Mouse (Mus musculus): ENCODE results near the gene Ctdsp1.
A peak's percentile ranks its signal among the peaks of the same experiment; 100 is the strongest.

Ctdsp1 gene

DNA sequence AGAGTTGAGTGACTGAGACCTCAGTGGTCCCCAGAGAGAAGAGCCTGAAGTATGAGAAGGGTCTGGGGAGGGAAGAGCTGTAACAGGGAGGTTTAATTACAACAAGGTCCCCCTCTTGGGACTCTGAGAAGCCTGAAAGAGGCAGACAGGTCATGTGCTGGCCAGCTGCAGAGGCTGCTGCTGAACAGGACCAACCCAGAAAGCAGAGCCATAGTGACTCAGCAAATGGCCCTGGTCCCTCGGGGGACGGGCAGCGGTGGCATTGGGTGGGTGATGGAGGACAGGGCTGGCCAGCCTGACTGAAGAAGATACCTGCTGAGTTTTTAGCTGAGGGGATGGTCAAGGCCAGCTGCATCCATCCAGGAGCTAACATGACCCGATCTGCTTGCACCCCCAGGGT, 14.9 kb upstream of the Ctdsp1 start:
- no peak for DNase-seq (ENCODE audit: low spot score in 2 of 2)

DNA sequence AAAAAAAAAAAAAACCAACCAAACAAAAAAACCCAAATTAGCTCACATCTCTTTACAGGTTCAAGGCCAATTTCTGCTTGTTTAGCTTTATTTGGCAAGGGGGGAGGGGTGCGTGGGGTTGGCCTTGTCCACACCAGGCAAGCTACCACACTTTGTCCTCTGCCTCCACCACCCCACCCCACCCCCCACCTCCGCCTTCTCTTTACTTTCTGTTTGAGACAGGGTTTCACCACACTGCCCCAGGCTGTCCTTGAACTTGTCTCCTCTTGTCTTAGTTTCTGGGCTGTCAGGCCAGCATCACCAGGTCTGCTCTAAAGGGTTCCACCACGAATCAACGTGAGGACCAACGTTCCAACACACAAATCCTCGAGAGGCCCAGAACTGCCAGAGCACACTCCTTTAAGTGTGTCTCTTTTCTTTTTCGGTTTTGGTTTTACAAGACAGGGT, 12.2 kb upstream of the Ctdsp1 start:
- no peak for DNase-seq (ENCODE audit: low spot score in 2 of 2)

DNA sequence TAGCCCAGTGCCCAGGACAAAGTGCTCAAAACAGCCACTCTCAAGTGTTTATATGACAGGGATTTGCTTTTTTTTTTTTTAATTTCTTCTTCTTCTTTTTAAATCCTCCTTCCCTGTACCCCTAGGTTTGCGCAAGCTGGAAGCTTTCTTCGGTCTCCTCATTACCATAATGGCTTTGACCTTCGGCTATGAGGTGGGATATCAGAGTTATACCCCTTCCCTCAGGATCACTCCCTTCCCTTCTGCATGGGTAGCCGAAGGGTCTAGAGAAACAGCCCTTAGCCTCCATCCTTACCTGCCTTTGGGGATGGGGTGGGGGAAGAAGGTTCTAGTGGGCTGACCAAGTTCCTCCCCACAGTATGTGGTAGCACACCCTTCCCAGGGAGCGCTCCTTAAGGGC, 10.8 kb upstream of the Ctdsp1 start:
- DNase-seq (ENCODE audit: low spot score in 2 of 2) = no peak

DNA sequence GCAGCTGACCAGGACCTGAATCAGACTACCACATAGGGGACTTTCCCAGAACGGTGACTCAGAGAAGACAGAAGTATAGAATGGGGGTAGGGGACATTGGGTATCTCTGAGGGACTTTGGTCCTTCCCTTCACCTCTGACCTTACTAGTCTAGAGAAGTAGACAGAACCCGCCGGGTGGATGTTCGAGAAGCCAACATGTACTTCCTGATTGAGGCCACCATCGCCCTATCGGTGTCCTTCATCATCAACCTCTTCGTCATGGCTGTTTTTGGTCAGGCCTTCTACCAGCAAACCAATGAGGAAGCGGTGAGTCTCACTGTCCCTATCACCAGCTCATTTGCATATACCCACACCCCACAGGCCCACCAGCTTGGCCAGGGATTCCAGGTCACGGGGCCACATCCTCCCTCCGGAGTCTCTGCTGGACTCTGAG, 9.7 kb upstream of the Ctdsp1 start:
- peak; percentile 34 to 58 for DNase-seq (ENCODE audit: low spot score in 2 of 2)

DNA sequence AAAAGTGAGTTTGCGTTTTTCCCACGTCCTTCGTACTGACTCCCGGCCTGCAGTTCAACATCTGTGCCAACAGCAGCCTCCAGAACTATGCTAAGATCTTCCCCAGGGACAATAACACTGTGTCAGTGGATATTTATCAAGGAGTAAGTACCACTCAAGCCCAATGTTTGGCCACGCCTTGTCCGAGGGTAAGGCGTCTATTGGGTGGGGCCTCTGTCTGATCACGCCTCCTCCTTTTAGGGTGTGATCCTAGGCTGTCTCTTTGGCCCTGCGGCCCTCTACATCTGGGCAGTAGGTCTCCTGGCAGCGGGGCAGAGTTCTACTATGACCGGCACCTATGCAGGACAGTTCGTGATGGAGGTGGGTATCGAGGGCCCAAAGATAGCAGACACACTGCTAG, 7.9 kb upstream of the Ctdsp1 start:
- no peak for DNase-seq (ENCODE audit: low spot score in 2 of 2)

DNA sequence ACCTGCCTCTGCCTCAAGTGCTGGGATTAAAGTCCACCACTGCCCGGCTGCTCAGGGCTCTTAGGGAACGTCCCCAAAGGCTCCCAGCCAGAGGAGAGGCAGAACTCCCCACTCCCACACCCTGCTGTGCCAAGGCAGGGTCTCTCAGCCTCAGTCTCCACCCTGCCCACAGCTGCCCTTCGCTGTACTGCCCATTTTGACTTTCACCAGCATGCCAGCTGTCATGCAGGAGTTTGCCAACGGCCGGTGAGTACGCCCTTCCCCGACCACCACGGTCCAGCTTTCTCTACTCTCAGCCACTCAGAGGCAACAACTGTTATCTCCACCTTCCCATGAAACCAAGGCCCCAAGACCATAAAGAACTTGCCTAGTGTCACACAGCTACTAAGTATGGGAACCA, 6.8 kb upstream of the Ctdsp1 start:
- DNase-seq (ENCODE audit: low spot score in 2 of 2) = no peak

DNA sequence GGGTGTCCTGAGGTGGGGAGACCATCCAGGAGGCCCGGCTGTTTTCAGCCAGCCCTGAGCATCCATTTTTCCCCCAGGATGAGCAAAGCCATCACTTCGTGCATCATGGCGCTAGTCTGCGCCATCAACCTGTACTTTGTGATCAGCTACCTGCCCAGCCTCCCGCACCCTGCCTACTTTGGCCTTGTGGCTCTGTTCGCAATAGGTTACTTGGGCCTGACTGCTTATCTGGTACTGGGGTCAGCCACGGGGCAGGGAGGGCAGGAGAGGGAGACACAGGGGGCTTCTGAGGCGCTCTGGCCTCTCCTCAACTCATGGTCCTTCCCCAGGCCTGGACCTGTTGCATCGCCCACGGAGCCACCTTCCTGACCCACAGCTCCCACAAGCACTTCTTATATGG, 6.2 kb upstream of the Ctdsp1 start:
- DNase-seq (ENCODE audit: low spot score in 2 of 2) = no peak

DNA sequence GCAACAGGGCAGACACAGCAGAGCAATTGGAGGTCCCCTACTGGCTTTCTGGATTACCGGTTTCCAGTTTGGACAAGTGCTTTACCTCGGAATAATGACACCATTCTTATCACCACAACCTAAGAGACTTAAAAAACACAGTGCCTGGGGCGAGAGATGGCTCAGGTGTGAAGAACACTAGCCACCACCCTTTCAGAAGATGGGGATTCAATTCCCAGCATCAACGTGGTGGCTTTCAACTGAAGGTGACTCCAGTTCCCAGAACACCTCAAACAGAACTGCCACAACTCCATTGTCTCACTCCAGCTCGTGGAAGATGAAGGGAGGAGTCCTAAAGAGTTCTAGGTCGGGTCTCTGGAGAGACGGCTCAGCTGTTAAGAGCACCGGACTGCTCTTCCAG, 5.8 kb upstream of the Ctdsp1 start:
- DNase-seq (ENCODE audit: low spot score in 2 of 2) = no peak

DNA sequence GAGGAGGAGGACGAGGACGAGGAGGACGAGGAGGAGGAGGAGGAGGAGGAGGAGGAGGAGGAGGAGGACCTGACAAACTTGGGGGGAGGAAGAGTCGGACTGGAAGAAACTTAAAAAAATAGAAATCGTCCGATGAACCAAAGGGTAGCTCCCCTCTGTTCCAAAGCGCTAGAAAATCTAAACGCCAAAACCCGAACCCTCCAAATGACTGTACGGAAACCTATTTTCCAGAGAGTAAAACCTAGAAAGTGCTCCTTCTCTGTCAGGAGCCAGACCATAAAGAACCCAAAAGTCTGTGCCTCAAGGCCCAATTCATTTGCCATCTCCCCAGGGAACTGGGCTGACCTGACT, 5.0 kb upstream of the Ctdsp1 start:
- DNase-seq (ENCODE audit: low spot score in 2 of 2) = no peak

DNA sequence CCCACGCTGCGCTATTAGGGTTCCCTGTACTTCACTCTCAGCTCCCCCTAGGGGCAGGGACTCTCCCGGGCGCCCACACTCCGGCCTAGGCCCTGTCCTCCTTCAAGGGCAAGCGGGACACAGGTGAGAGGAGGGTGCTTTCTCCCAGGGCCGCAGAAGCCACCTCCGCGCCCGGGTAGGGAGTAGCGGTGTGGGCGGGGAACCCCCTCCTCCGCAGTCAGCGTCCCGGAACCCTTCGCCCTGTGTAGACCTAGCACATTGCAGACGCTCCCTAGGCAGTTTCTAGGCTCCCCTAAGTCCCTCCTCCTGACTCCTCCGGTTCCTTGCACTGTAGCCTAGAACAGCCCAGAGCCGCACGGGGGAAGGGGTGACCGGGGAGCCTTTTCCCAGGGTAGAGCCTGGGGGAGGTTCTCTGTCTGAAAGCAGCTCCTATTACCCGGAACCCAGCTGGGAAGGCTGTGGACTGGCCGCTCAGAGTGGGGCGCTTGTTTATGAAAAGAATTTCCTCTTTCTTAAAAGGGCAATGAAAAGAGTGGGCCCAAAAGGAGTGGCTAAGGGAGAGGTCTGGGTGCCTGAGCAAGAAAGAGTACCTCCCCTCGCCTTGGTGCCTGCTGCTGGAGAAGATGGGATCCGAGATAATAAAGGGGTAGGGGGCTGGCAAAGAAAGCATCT, 4.5 kb upstream of the Ctdsp1 start:
- DNase-seq (ENCODE audit: low spot score in 2 of 2) = peak; percentile 96

DNA sequence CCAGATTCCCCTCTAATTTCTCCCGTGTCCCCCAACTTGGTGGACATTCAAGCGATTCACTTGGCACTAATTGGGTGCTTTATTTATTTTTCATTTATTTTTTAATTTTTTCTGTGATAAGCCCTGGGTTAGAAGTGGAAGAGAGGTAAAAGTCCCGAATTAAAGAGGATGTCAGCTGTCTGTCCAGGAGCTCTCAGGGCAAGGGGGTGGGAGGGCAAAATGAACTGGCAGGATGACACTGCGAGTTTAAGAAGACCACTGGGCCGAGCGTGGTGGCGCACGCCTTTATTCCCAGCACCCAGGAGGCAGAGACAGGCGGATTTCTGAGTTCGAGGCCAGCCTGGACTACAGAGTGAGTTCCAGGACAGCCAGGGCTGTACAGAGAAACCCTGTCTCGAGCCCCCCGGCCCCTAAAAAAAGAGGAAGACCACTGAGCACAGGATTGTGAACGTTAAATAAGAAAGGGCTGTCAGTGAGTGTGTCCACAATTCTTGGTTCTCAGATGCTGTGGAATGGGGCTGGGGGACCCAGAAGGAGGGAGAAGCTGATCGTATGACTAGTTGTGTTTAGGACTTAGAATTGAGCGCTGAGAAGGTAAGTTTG, 3.8 kb upstream of the Ctdsp1 start:
- DNase-seq (ENCODE audit: low spot score in 2 of 2) = no peak

DNA sequence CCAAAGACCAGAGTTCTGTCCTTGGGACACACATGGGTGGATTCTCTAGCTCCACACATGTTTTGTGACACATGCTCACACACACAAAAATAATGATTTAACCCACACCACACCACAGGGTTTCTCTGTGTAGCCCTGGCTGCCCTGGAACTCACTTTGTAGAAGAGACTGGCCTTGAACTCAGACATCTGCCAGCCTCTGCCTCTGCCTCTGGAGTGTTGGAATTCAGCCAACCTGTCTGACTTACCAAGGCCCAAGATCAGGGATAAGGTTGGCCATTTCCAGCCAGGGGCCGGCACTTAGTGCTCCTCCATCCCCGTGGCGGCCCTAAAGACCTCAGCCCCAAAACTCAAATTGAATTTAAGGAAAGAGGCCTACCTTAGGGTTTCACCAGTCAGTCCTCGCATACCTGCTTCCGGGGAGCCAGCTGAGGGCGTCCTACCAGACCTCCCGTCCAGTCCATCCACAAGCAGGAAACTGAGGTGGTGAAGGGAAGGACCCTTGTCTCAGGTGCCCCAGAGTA, 2.9 kb upstream of the Ctdsp1 start:
- no peak for DNase-seq (ENCODE audit: low spot score in 2 of 2)

DNA sequence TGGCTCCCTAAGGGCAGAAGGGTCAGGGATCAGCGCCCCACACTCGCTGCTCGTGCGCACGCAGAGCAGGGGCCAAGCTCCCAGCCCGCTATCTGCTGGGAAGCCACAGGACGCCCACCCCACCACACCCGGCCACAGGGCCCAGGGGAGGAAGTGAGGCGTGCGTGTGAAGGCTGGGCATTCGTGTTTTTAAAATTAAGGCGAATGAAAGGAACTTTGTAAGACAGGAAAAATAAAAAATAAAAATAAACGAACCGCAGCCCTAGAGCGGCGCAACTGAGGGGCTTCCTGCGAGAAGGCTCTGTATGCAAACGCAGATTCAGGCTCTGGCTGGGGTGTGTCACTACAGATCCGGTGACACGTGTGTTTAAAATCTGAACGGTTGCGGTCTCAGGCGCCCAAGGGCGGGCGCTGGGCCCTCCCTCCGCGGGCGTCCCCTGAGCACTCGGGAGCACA, 1.4 kb upstream of the Ctdsp1 start:
- peak; percentile 63 to 79 for DNase-seq (ENCODE audit: low spot score in 2 of 2)

DNA sequence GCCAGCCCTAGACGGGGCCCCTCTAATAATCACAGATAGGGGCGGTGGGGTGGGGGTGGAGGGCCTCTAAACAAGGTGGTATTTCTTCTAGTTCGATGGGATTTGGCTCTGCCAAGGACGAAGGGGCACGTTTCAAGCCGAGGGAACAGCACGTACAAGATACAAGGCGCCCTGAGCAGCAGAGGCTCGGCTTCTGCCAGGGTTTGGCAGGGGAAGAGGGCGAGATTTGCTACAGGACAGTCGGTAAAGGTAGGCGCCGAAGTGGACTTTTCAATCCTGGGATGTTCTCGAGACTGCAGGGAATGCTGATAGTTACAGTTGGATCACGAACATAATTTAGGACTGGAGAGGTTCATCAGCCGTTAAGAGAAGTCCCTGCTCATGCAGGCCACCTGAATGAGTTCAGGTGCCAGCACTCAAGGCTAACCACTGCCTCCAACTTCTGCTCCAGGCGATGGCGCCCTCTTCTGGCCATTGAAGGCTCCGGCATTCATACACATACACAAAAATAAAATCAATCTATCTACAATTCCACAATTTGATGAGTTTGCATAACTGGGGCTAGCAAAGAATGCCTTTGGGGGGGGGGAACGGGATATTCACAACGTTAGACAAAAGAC, 912 bp upstream of the Ctdsp1 start:
- DNase-seq (ENCODE audit: low spot score in 2 of 2) = peak; percentile 67 to 84

DNA sequence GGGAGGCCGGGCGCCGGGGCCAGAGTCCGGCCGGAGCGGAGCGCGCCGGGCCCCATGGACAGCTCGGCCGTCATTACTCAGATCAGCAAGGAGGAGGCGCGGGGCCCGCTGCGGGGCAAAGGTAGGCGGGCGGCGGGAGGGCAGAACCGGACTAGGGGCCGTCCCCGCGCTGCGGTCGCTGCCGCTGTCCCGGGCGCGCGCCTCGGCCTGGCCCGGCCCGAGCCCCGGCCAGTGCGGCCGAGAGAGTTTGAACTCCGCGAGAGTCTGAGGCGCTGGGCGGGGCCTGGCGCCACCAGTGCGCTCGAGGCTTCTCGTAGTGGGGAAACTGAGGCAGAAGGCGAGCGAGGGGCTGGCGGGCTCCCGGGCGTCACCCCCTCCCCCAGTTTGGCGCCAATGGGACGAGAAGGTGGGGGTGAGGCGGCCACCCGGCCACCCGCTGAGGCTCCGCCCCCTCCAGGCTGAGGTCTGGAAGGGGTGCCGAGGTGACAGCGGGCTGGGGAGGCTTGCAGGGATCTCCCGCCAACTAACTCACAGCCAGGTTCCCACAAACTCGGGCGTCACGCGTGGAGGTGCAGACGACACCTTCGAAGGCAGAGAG, 634 bp downstream of the Ctdsp1 start:
- peak; percentile 61 to 67 for DNase-seq (ENCODE audit: low spot score in 2 of 2)

DNA sequence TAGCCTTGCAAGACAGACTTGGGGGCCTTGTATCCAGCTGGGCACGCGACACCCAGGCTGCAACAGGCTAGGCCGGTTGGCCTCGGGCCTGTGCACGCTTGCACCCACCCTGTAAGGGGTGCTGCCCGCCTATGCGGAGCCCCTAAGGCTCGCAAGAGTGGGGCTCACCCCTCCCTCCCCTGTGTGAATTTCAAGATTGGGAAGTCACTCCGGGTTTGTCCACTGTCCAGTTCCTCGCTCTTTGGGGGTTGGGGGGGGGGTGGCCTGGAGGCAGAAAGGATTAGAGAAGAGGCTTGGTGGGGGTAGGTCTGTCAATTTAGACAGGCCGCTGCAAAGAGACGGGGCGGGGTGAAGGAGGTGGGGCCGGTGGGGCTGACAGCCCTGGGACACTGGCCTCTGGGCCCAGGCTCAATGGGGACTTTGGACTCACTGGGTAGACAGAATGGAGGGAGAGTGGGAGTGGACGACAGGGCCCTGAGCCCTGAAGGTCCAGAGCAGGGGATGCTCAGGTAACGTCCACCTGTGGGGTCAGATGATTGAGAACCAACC, 1.2 kb downstream of the Ctdsp1 start:
- no peak for DNase-seq (ENCODE audit: low spot score in 2 of 2)

DNA sequence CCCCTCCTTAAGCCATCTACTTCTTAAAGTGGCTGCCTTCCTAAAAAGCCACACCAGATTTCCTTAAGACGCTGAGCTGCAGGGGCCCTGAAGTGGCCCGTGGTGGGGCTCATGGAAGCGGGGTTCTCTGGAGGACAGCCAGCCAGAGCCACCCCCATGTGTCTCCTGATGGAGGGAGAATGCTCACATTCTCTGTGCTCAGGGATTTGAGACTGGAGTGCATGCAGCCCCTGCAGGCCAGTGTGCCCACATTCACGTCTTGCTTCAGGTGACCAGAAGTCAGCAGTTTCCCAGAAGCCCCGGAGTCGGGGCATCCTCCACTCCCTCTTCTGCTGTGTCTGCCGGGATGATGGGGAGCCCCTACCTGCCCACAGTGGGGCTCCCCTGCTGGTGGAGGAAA, 1.7 kb downstream of the Ctdsp1 start:
- DNase-seq (ENCODE audit: low spot score in 2 of 2) = no peak

DNA sequence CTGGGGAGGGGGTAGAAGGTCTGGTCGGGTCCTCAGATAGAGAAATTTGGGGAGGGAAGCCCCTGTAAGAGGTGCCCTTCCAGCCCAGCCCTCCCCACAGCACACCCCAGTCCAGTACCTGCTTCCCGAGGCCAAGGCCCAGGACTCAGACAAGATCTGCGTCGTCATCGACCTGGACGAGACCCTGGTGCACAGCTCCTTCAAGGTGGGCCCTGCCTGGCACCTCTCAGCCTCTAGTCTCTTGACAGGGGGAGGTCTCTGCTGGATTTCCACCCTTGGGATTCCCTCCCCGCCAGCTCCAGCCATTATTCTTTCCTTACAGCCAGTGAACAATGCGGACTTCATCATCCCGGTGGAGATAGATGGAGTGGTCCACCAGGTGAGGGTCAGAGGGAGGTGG, 2.4 kb downstream of the Ctdsp1 start:
- no peak for DNase-seq (ENCODE audit: low spot score in 2 of 2)

DNA sequence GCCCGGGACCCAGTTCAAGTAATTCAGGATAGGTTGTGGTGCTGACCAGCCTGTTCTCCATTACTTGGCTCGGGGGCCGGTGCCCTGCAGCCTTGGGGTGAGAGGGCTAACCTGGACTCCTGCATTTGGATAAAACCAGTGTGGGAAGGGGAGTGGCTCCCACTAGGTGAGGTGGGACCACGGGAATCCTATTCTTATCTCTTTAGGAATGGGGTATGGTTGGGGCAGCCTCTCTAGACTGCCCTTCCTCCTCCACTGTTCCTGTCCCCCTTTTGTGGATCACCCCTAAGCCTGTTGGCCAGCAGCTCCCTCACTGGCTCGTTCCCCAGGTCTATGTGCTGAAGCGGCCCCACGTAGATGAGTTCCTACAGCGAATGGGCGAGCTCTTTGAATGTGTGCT, 3.0 kb downstream of the Ctdsp1 start:
- no peak for DNase-seq (ENCODE audit: low spot score in 2 of 2)

DNA sequence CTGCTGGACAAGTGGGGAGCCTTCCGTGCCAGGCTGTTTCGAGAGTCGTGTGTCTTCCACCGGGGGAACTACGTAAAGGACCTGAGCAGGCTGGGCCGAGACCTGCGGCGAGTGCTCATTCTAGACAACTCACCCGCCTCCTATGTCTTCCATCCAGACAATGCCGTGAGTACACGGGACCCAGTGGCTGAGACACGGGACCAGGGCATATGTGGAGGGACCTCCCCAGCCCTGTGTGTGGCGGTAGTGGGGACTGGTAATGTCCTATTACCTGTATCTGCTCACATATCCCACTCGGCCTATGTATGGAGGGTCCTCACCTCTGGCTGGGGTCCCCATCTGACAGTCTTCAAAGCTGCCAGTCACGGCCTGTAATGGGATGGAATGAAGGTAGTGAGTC, 3.5 kb downstream of the Ctdsp1 start:
- DNase-seq (ENCODE audit: low spot score in 2 of 2) = no peak

DNA sequence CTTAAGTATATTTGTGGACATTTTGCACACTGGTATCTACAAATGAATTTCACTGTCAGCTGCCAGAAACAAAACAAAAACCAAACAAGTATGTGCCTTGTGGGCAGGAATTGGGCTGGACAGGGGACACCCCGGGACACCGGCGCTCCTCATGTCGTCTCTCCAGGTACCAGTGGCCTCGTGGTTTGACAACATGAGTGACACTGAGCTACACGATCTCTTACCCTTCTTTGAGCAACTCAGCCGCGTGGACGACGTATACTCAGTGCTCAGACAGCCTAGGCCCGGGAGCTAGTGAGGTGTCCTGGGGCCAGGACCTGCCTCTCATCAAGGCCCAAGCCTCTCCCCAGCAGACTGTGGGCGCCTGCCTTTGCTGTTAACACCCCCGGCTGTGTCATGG, 4.0 kb downstream of the Ctdsp1 start:
- DNase-seq (ENCODE audit: low spot score in 2 of 2) = no peak

DNA sequence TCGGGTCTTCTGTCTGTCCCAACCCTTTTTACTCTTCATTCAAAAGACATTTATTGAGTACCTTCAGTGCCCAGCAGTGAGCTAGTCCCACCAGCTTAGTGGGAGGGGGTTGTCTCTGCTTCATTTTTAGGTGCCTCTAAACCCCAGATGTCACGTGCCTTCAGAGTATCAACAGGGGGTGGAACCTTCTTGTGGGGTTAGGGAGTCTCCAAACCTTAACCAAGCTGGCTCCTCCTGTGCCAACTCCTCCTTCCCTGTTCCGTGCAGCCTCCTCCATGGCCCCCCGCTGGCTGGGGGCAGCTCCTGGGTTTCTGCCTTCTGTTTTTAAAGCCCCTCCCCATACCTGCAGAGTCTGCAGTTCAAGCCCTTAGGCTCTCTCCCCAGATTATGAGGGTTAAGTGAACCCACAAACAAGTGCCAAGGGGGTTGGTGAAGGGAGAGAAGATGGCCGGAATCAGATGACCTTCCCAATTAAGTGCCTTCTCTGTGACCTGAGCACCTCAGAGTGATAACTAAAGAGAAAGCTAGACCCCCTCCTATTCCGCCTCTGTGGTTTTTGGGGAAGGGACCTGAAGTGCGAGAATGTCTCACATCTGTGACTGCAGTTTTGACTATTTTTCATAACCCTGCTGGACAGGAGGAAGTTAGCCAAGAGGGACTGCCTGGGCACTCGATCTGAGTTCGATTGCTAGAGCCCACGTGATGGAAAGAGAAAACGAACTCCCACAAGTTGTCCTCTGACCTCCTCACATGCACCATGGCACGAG, 5.3 kb downstream of the Ctdsp1 start:
- DNase-seq (ENCODE audit: low spot score in 2 of 2) = peak in 1 of 2 experiments; percentile 21

Measured in natural killer cell, adult 2 months (primary cell).